ENCODE assay signal across 15 mouse cellular contexts in genomic region chr3:51518763-51519121, GRCm38 (mm10). TPM values are rescaled to one million over a fixed set of nuclear protein-coding genes. Genes with fewer than 3 reads are reported as not detected.
DNase-seq lines count a peak whose midpoint lies in the region; ATAC-seq lines count a peak whose summit lies in the region.
"Had no signal": no experiment of that assay in that cellular context is flagged by ENCODE, and none has a peak within 500 bp of the region (broad histone marks: within the 10 kb centered on the region; RNA-seq: fewer than 3 reads in every experiment).

No protein-coding gene starts in this region.

- H3K27me3 ChIP-seq in kidney, embryonic 15.5 days, result no peaks in the 10 kb centered on the region
- no peaks in the 10 kb centered on the region for H3K27me3 ChIP-seq in erythroblast, embryonic 14.5 days (ENCODE audit: control insufficient read depth)
- H3K27me3 ChIP-seq in liver, embryonic 13.5 days, result no peaks in the 10 kb centered on the region
- no peaks in the 10 kb centered on the region for H3K27me3 ChIP-seq in stomach, embryonic 15.5 days (replicated peaks)
- H3K27me3 ChIP-seq: forebrain, embryonic 13.5 days; midbrain, embryonic 12.5 days had no signal

- peak; percentile 6; the same call in 1 of the 2 replicates for ATAC-seq in kidney, embryonic 15.5 days (replicated peaks; ENCODE audit: low FRiP score)
- ATAC-seq in liver, embryonic 13.5 days (ENCODE audit: low read depth), result peak; percentile 71
- 0 out of 2 replicates have a peak, but pooled peaks have one; percentile 37 for ATAC-seq in stomach, embryonic 15.5 days (ENCODE audit: insufficient read depth, low FRiP score, low read depth)
- ATAC-seq: forebrain, embryonic 13.5 days had no signal

- peaks cover 38% of the 10 kb centered on the region for H3K36me3 ChIP-seq in kidney, embryonic 15.5 days
- peaks cover 7% of the 10 kb centered on the region for H3K36me3 ChIP-seq in erythroblast, embryonic 14.5 days (ENCODE audit: control insufficient read depth)
- H3K36me3 ChIP-seq in liver, embryonic 13.5 days, result peaks cover 18% of the 10 kb centered on the region
- H3K36me3 ChIP-seq in stomach, embryonic 15.5 days, result peaks cover 15% of the 10 kb centered on the region

- H3K4me1 ChIP-seq in kidney, embryonic 15.5 days, result peaks cover 13% of the 10 kb centered on the region; the same call in 1 of the 2 replicates
- peaks cover 30% of the 10 kb centered on the region for H3K4me1 ChIP-seq in erythroblast, embryonic 14.5 days (ENCODE audit: control insufficient read depth)
- peaks cover 31% of the 10 kb centered on the region for H3K4me1 ChIP-seq in liver, embryonic 13.5 days (replicated peaks)
- 0 out of 2 replicates have a peak, but pooled peaks cover 4% of the 10 kb centered on the region for H3K4me1 ChIP-seq in stomach, embryonic 15.5 days
- H3K4me1 ChIP-seq: forebrain, embryonic 13.5 days; midbrain, embryonic 12.5 days had no signal

- no peak for DNase-seq in kidney, adult 8-10 months
- DNase-seq in liver, embryonic 13.5 days, result peak; percentile 13
- no peak for DNase-seq in retina, postnatal 1 day
- DNase-seq in urinary bladder, postnatal 14 days (ENCODE audit: low spot score), result no peak
- no peak for DNase-seq in cerebellum, postnatal 36 days
- DNase-seq: adrenal gland, postnatal 10 days; cerebellum, adult 11-12 months; gastrocnemius, postnatal 14 days; heart, postnatal 4 days; kidney, postnatal 10 days had no signal

- 0 out of 2 replicates have a peak overlapping the region, but pooled peaks have one; percentile 30 for H3K27ac ChIP-seq in kidney, embryonic 15.5 days
- peak overlapping the region; percentile 81 for H3K27ac ChIP-seq in liver, embryonic 13.5 days
- peak overlapping the region; percentile 59 for H3K27ac ChIP-seq in stomach, embryonic 15.5 days
- H3K27ac ChIP-seq: forebrain, embryonic 13.5 days; midbrain, embryonic 12.5 days had no signal

- H3K4me3 ChIP-seq in kidney, embryonic 15.5 days (replicated peaks), result no peak overlapping the region
- H3K4me3 ChIP-seq in erythroblast, embryonic 14.5 days (replicated peaks), result peak overlapping the region; percentile 43
- H3K4me3 ChIP-seq in liver, embryonic 13.5 days (replicated peaks), result peak overlapping the region; percentile 38
- no peak overlapping the region for H3K4me3 ChIP-seq in stomach, embryonic 15.5 days (replicated peaks)
- H3K4me3 ChIP-seq: forebrain, embryonic 13.5 days; midbrain, embryonic 12.5 days had no signal

- no peaks in the 10 kb centered on the region for H3K9me3 ChIP-seq in kidney, embryonic 15.5 days (replicated peaks)
- H3K9me3 ChIP-seq in erythroblast, embryonic 14.5 days (ENCODE audit: control insufficient read depth, low read length), result no peaks in the 10 kb centered on the region
- H3K9me3 ChIP-seq in liver, embryonic 13.5 days (replicated peaks), result no peaks in the 10 kb centered on the region
- H3K9me3 ChIP-seq in stomach, embryonic 15.5 days, result no peaks in the 10 kb centered on the region
- H3K9me3 ChIP-seq: forebrain, embryonic 13.5 days; midbrain, embryonic 12.5 days had no signal

- H3K9ac ChIP-seq in kidney, embryonic 15.5 days, result no peak overlapping the region
- H3K9ac ChIP-seq in liver, embryonic 13.5 days, result peak overlapping the region; percentile 47; the same call in 1 of the 2 replicates
- no peak overlapping the region for H3K9ac ChIP-seq in stomach, embryonic 15.5 days
- H3K9ac ChIP-seq: forebrain, embryonic 13.5 days; midbrain, embryonic 12.5 days had no signal

- WGBS in kidney, embryonic 15.5 days, result 62% methylated on average over 8 of the region's 8 CpGs
- WGBS in liver, embryonic 13.5 days (ENCODE audit: insufficient replicate concordance), result 14% methylated on average over 8 of the region's 8 CpGs
- WGBS in stomach, embryonic 15.5 days, result 57% methylated on average over 8 of the region's 8 CpGs

- H3K4me2 ChIP-seq in kidney, embryonic 15.5 days, result no peak overlapping the region
- H3K4me2 ChIP-seq in liver, embryonic 13.5 days, result peak overlapping the region; percentile 63
- no peak overlapping the region for H3K4me2 ChIP-seq in stomach, embryonic 15.5 days
- H3K4me2 ChIP-seq: forebrain, embryonic 13.5 days; midbrain, embryonic 12.5 days had no signal

RNA-seq across cellular contexts. Expression of gene Rab33b, which starts 35.0 kb away (rescaled TPM):
- 20.0 and 20.1 TPM in 2 replicates for polyA plus RNA-seq in kidney, embryonic 15.5 days (2015; fragmentation: Nextera tagmentation; extraction: Ambion mirVana)
- 0.09 and 0.18 TPM in 2 replicates for polyA plus RNA-seq in erythroblast, embryonic 14.5 days (2012)
- polyA plus RNA-seq in liver, embryonic 13.5 days (2015; fragmentation: Nextera tagmentation; extraction: Ambion mirVana), result 4.9 and 5.8 TPM in 2 replicates
- 23.7 and 26.7 TPM in 2 replicates for polyA plus RNA-seq in stomach, embryonic 15.5 days (2015; fragmentation: Nextera tagmentation; extraction: Ambion mirVana)

RNA-seq across cellular contexts. Expression of gene Setd7, which starts 41.9 kb away (rescaled TPM):
- polyA plus RNA-seq in kidney, embryonic 15.5 days (2015; fragmentation: Nextera tagmentation; extraction: Ambion mirVana), result 3.0 and 4.6 TPM in 2 replicates
- polyA plus RNA-seq in erythroblast, embryonic 14.5 days (2012), result 0.02 and 0.24 TPM in 2 replicates
- 0.45 and 0.67 TPM in 2 replicates for polyA plus RNA-seq in liver, embryonic 13.5 days (2015; fragmentation: Nextera tagmentation; extraction: Ambion mirVana)
- polyA plus RNA-seq in stomach, embryonic 15.5 days (2015; fragmentation: Nextera tagmentation; extraction: Ambion mirVana), result 3.6 and 5.0 TPM in 2 replicates

Comparison
In these comparisons a context has a peak if more than half of its experiments do, and no peak if none do; other contexts are left out.
1. ATAC-seq: peak in every context shown above with its lines; median percentile 71 in liver, embryonic 13.5 days; 37 in stomach, embryonic 15.5 days; 6 in kidney, embryonic 15.5 days.
2. H3K27ac ChIP-seq: peak in every context shown above with its lines; median percentile 81 in liver, embryonic 13.5 days; 59 in stomach, embryonic 15.5 days; 30 in kidney, embryonic 15.5 days.
3. H3K4me3 ChIP-seq: peak in erythroblast, embryonic 14.5 days (single experiment) and liver, embryonic 13.5 days (single experiment); none in kidney, embryonic 15.5 days (single experiment) and stomach, embryonic 15.5 days (single experiment).